Mouse (Mus musculus) gastrocnemius, adult 2 months (tissue): ENCODE results near the gene Dnal4. TPM values are rescaled to one million over a fixed set of nuclear protein-coding genes. Genes with fewer than 3 reads are reported as not detected.
A peak's percentile ranks its signal among the peaks of the same experiment; 100 is the strongest.

Experiments used
- DNase-seq: peaks from one replicate; pipeline ENCODE4 v3.0.0; 2022
- H3K27ac ChIP-seq: fragments of 200-600 bp; 2 replicates; pipeline ENCODE4 v1.8.1; 2022; ENCODE audit warnings: mild to moderate bottlenecking
- H3K4me3 ChIP-seq: fragments of 200-600 bp; 2 replicates; pipeline ENCODE4 v1.8.1; 2022; ENCODE audit warnings: mild to moderate bottlenecking, moderate library complexity
- CTCF ChIP-seq: fragments of 200-600 bp; IDR thresholded peaks from 2 replicates; pipeline ENCODE4 v1.8.1; 2022; ENCODE audit warnings: antibody characterized with exemption, mild to moderate bottlenecking, moderate library complexity
- intact Hi-C: fragments of 180-260 bp; cut with DNase I; formaldehyde crosslinking; loops from one replicate; pipeline ENCODE4 v1.15.1; 2025
- total RNA-seq, 2 experiments: library from RNA; stranded (reverse); gene quantifications; 2 replicates each; pipeline ENCODE4 v1.2.3; 2021

Gene Dnal4
- total RNA-seq, 2 experiments from 2014 or later: 4.2 to 6.2 TPM

- TF ChIP-seq CTCF: no peak
- intact Hi-C loops: loop anchor here (10.0 kb wide), 1 partner anchor 71 kb away; no protein-coding TSS in a partner anchor
- DNase-seq: no peak
- Histone ChIP-seq H3K4me3 (no peak overlapping the region), H3K27ac (no peak overlapping the region)
Observed at GRCm38 (mm10) chr15:79753420-79753752, 24.3 kb downstream of the Dnal4 start.

- peak; percentile 83 for DNase-seq
- intact Hi-C loops: loop anchor here (10.0 kb wide), 1 partner anchor 72 kb away; no protein-coding TSS in a partner anchor
Observed at GRCm38 (mm10) chr15:79752742-79753419, 24.8 kb downstream of the Dnal4 start.

GRCm38 (mm10) chr15:79751772-79752171 is 25.9 kb downstream of the Dnal4 start:
- no peak for TF ChIP-seq CTCF
- peak; percentile 19 for DNase-seq
- intact Hi-C loops: loop anchor here (10.0 kb wide), 1 partner anchor 73 kb away; no protein-coding TSS in a partner anchor
- Histone ChIP-seq H3K4me3 (no peak overlapping the region), H3K27ac (no peak overlapping the region)

More at GRCm38 (mm10) chr15:79752742-79753419, 24.8 kb downstream of the Dnal4 start:
- TF ChIP-seq CTCF: no peak; the same call in 1 of the 2 replicates
- no peak overlapping the region for H3K27ac ChIP-seq
- no peak overlapping the region for H3K4me3 ChIP-seq

GRCm38 (mm10) chr15:79750266-79750665 is 27.4 kb downstream of the Dnal4 start:
- DNase-seq: peak; percentile 17
- no peak for TF ChIP-seq CTCF
- Histone ChIP-seq H3K4me3 (no peak overlapping the region), H3K27ac (no peak overlapping the region)
- intact Hi-C loops: loop anchor here (10.0 kb wide), 1 partner anchor 75 kb away; no protein-coding TSS in a partner anchor

GRCm38 (mm10) chr15:79749162-79749561 is 28.5 kb downstream of the Dnal4 start:
- peak; percentile 15 for DNase-seq
- intact Hi-C loops: loop anchor here (10.0 kb wide), 2 partner anchors 214 to 336 kb away; no protein-coding TSS in a partner anchor
- TF ChIP-seq CTCF: no peak

GRCm38 (mm10) chr15:79747998-79748397 is 29.7 kb downstream of the Dnal4 start:
- no peak overlapping the region for H3K27ac ChIP-seq
- peak; percentile 50 for TF ChIP-seq CTCF
- DNase-seq: peak; percentile 34
- H3K4me3 ChIP-seq: no peak overlapping the region
- intact Hi-C loops: loop anchor here (10.0 kb wide), 2 partner anchors 213 to 337 kb away; no protein-coding TSS in a partner anchor

More at GRCm38 (mm10) chr15:79749162-79749561, 28.5 kb downstream of the Dnal4 start:
- Histone ChIP-seq H3K4me3 (no peak overlapping the region), H3K27ac (no peak overlapping the region)

GRCm38 (mm10) chr15:79745883-79746282 is 31.8 kb downstream of the Dnal4 start:
- TF ChIP-seq CTCF: no peak
- Histone ChIP-seq H3K27ac (no peak overlapping the region), H3K4me3 (no peak overlapping the region)
- DNase-seq: no peak
- intact Hi-C loops: loop anchor here (10.0 kb wide), 2 partner anchors 211 to 339 kb away; no protein-coding TSS in a partner anchor

GRCm38 (mm10) chr15:79745312-79745711 is 32.3 kb downstream of the Dnal4 start:
- Histone ChIP-seq H3K4me3 (no peak overlapping the region), H3K27ac (no peak overlapping the region)
- intact Hi-C loops: loop anchor here (10.0 kb wide), 2 partner anchors 211 to 339 kb away; no protein-coding TSS in a partner anchor
- DNase-seq: peak; percentile 16
- no peak for TF ChIP-seq CTCF

GRCm38 (mm10) chr15:79744742-79745141 is 32.9 kb downstream of the Dnal4 start:
- Histone ChIP-seq H3K4me3 (no peak overlapping the region), H3K27ac (no peak overlapping the region)
- peak; percentile 14 for DNase-seq
- intact Hi-C loops: loop anchor here (10.0 kb wide), 2 partner anchors 210 to 340 kb away; no protein-coding TSS in a partner anchor
- no peak for TF ChIP-seq CTCF

GRCm38 (mm10) chr15:79744001-79744400 is 33.6 kb downstream of the Dnal4 start:
- no peak overlapping the region for H3K27ac ChIP-seq
- intact Hi-C loops: loop anchor here (10.0 kb wide), 2 partner anchors 209 to 341 kb away; no protein-coding TSS in a partner anchor
- no peak overlapping the region for H3K4me3 ChIP-seq
- no peak for TF ChIP-seq CTCF
- DNase-seq: no peak

GRCm38 (mm10) chr15:79742706-79743023 is 35.0 kb downstream of the Dnal4 start:
- intact Hi-C loops: loop anchor here (10.0 kb wide), 2 partner anchors 208 to 342 kb away; no protein-coding TSS in a partner anchor
- peak overlapping the region; percentile 98 for H3K27ac ChIP-seq
- DNase-seq: no peak
- peak overlapping the region; percentile 98 for H3K4me3 ChIP-seq
- no peak for TF ChIP-seq CTCF

GRCm38 (mm10) chr15:79741921-79742705 is 35.5 kb downstream of the Dnal4 start, which contains the start of gene Sun2:
Gene Sun2 (minus strand): TSS chr15:79742536.
- DNase-seq: peak; percentile 96
- intact Hi-C loops: loop anchor here (2.0 to 10.0 kb wide), 3 partner anchors 51 to 343 kb away; partner anchors contain the start of gene Gtpbp1
- peak within 1 kb of the TSS; percentile 98 for H3K4me3 ChIP-seq
- TF ChIP-seq CTCF: no peak; the same call in 1 of the 2 replicates
- peak within 1 kb of the TSS; percentile 98 for H3K27ac ChIP-seq
